Mouse (Mus musculus): ENCODE measurements around the gene Gramd1b. TPM values are rescaled to one million over a fixed set of nuclear protein-coding genes. Genes with fewer than 3 reads are reported as not detected.

Gene Gramd1b
- total RNA-seq, 2 experiments from 2014 or later = 476 to 492 TPM

GRCm38 (mm10) chr9:40339578-40339977 is 191.6 kb downstream of the Gramd1b start:
- no peak for DNase-seq (ENCODE audit: low spot score in 2 of 2)

- no peak for DNase-seq (ENCODE audit: low spot score in 2 of 2)
Measured at GRCm38 (mm10) chr9:40337131-40337820, 193.9 kb downstream of the Gramd1b start.

GRCm38 (mm10) chr9:40336701-40337100 is 194.5 kb downstream of the Gramd1b start:
- DNase-seq (ENCODE audit: low spot score in 2 of 2) = no peak

- DNase-seq (ENCODE audit: low spot score in 2 of 2) = no peak
Measured at GRCm38 (mm10) chr9:40334617-40335016, 196.6 kb downstream of the Gramd1b start.

- peak; percentile 37 to 58 for DNase-seq (ENCODE audit: low spot score in 2 of 2)
Measured at GRCm38 (mm10) chr9:40333649-40334396, 197.4 kb downstream of the Gramd1b start.

GRCm38 (mm10) chr9:40332731-40333648 is 198.2 kb downstream of the Gramd1b start:
- DNase-seq (ENCODE audit: low spot score in 2 of 2) = no peak

- DNase-seq (ENCODE audit: low spot score in 2 of 2) = no peak
Measured at GRCm38 (mm10) chr9:40332326-40332725, 198.9 kb downstream of the Gramd1b start.

GRCm38 (mm10) chr9:40331411-40332286 is 199.5 kb downstream of the Gramd1b start:
- no peak for DNase-seq (ENCODE audit: low spot score in 2 of 2)

GRCm38 (mm10) chr9:40330609-40331382 is 200.4 kb downstream of the Gramd1b start:
- DNase-seq (ENCODE audit: low spot score in 2 of 2) = peak; percentile 78 to 82

- DNase-seq (ENCODE audit: low spot score in 2 of 2) = no peak
Measured at GRCm38 (mm10) chr9:40326260-40326915, 204.8 kb downstream of the Gramd1b start.

- DNase-seq (ENCODE audit: low spot score in 2 of 2) = no peak
Measured at GRCm38 (mm10) chr9:40324826-40325225, 206.4 kb downstream of the Gramd1b start.

- DNase-seq (ENCODE audit: low spot score in 2 of 2) = no peak
Measured at GRCm38 (mm10) chr9:40324232-40324792, 206.9 kb downstream of the Gramd1b start.

GRCm38 (mm10) chr9:40323773-40324172 is 207.4 kb downstream of the Gramd1b start:
- no peak for DNase-seq (ENCODE audit: low spot score in 2 of 2)

- no peak for DNase-seq (ENCODE audit: low spot score in 2 of 2)
Measured at GRCm38 (mm10) chr9:40323171-40323570, 208.0 kb downstream of the Gramd1b start.

GRCm38 (mm10) chr9:40322372-40322771 is 208.8 kb downstream of the Gramd1b start:
- DNase-seq (ENCODE audit: low spot score in 2 of 2) = no peak

- no peak for DNase-seq (ENCODE audit: low spot score in 2 of 2)
Measured at GRCm38 (mm10) chr9:40321668-40322003, 209.5 kb downstream of the Gramd1b start.

GRCm38 (mm10) chr9:40320879-40321667 is 210.1 kb downstream of the Gramd1b start:
- peak; percentile 30 to 57 for DNase-seq (ENCODE audit: low spot score in 2 of 2)

GRCm38 (mm10) chr9:40320405-40320804 is 210.8 kb downstream of the Gramd1b start:
- DNase-seq (ENCODE audit: low spot score in 2 of 2) = no peak
